Comparison of ENCODE assay signal across 10 mouse cellular contexts in genomic region chr5:112427283-112427682, GRCm38 (mm10). TPM values are rescaled to one million over a fixed set of nuclear protein-coding genes. Genes with fewer than 3 reads are reported as not detected.
DNase-seq lines count a peak whose midpoint lies in the region; ATAC-seq and TF ChIP-seq lines count a peak whose summit lies in the region.
"Had no signal": no experiment of that assay in that cellular context is flagged by ENCODE, and none has a peak within 500 bp of the region (broad histone marks: within the 10 kb centered on the region; RNA-seq: fewer than 3 reads in every experiment).

No protein-coding gene starts in this region.

- H3K4me3 ChIP-seq in forebrain, embryonic 10.5 days: no peak overlapping the region
- H3K4me3 ChIP-seq in forebrain, embryonic 16.5 days (replicated peaks; ENCODE audit: low read length): no peak overlapping the region
- H3K4me3 ChIP-seq in forebrain, embryonic 12.5 days (replicated peaks): no peak overlapping the region
- H3K4me3 ChIP-seq in layer of hippocampus, adult 2 months: no peak overlapping the region

- no peaks in the 10 kb centered on the region for H3K9me3 ChIP-seq in forebrain, embryonic 10.5 days
- H3K9me3 ChIP-seq in forebrain, embryonic 16.5 days (ENCODE audit: control insufficient read depth, low read length): no peaks in the 10 kb centered on the region
- H3K9me3 ChIP-seq in forebrain, embryonic 12.5 days: no peaks in the 10 kb centered on the region

- DNase-seq in forebrain, embryonic 10.5 days (ENCODE audit: extremely low spot score, low spot score): peak; percentile 69
- DNase-seq in CD8-positive naive resting alpha-beta T cell, adult 2 months (ENCODE audit: low read depth in 2 of 2, low spot score in 2 of 2): peak; percentile 25 to 51
- peak; percentile 70 for DNase-seq in brain, embryonic 14.5 days (ENCODE audit: low read depth)
- DNase-seq in layer of hippocampus, adult 2 months (ENCODE audit: low spot score in 2 of 2): peak; percentile 56 to 81
- DNase-seq in spleen, adult 12 weeks (ENCODE audit: low spot score): peak; percentile 25

- ATAC-seq in forebrain, embryonic 16.5 days: no peak
- ATAC-seq in forebrain, embryonic 12.5 days (ENCODE audit: low FRiP score): peak; percentile 40; the same call in 1 of the 2 replicates
- ATAC-seq in megakaryocyte, adult 5-6 weeks (ENCODE audit: poor library complexity, severe bottlenecking): 0 out of 2 replicates have a peak, but pooled peaks have one; percentile 49

- H3K4me1 ChIP-seq in forebrain, embryonic 10.5 days: peaks cover 26% of the 10 kb centered on the region
- peaks cover 6% of the 10 kb centered on the region; the same call in 1 of the 2 replicates for H3K4me1 ChIP-seq in forebrain, embryonic 16.5 days (replicated peaks; ENCODE audit: control insufficient read depth, insufficient read depth, low read length)
- H3K4me1 ChIP-seq in forebrain, embryonic 12.5 days: peaks cover 13% of the 10 kb centered on the region

- H3K27me3 ChIP-seq in forebrain, embryonic 10.5 days (ENCODE audit: poor library complexity, severe bottlenecking): peaks cover 79% of the 10 kb centered on the region
- H3K27me3 ChIP-seq in forebrain, embryonic 16.5 days (replicated peaks; ENCODE audit: control insufficient read depth, insufficient read depth, low read length): no peaks in the 10 kb centered on the region
- H3K27me3 ChIP-seq in forebrain, embryonic 12.5 days: peaks cover 48% of the 10 kb centered on the region

- TF ChIP-seq POLR2A in brain, embryonic 14.5 days (IDR thresholded peaks at IDR 0.05; ENCODE audit: borderline replicate concordance, extremely low read depth, insufficient read depth, insufficient read length, poor library complexity, severe bottlenecking): no peak

- no peak overlapping the region for H3K4me2 ChIP-seq in forebrain, embryonic 16.5 days (ENCODE audit: low read length)
- no peak overlapping the region for H3K4me2 ChIP-seq in forebrain, embryonic 12.5 days

- no peak overlapping the region for H3K9ac ChIP-seq in forebrain, embryonic 16.5 days (replicated peaks; ENCODE audit: low read depth, low read length)
- no peak overlapping the region for H3K9ac ChIP-seq in forebrain, embryonic 12.5 days

- H3K36me3 ChIP-seq in forebrain, embryonic 10.5 days (replicated peaks): no peaks in the 10 kb centered on the region
- H3K36me3 ChIP-seq in forebrain, embryonic 16.5 days (ENCODE audit: control insufficient read depth, insufficient read depth): no peaks in the 10 kb centered on the region
- no peaks in the 10 kb centered on the region for H3K36me3 ChIP-seq in forebrain, embryonic 12.5 days (replicated peaks)

- TF ChIP-seq CTCF in brain, embryonic 14.5 days (IDR thresholded peaks at IDR 0.05; ENCODE audit: borderline replicate concordance, extremely low read depth, insufficient read depth, insufficient read length): peak; percentile 83
- peak; percentile 96 for TF ChIP-seq CTCF in layer of hippocampus, adult 2 months (conservative IDR thresholded peaks at IDR 0.05)

- no peak overlapping the region for H3K27ac ChIP-seq in forebrain, embryonic 10.5 days
- no peak overlapping the region for H3K27ac ChIP-seq in forebrain, embryonic 16.5 days (ENCODE audit: low read length)
- H3K27ac ChIP-seq in forebrain, embryonic 12.5 days: no peak overlapping the region
- no peak overlapping the region for H3K27ac ChIP-seq in layer of hippocampus, adult 2 months

- WGBS in forebrain, embryonic 10.5 days: 52% methylated on average over 2 of the region's 2 CpGs
- WGBS in forebrain, embryonic 16.5 days: 34% methylated on average over 2 of the region's 2 CpGs
- WGBS in forebrain, embryonic 12.5 days: 43% methylated on average over 2 of the region's 2 CpGs

RNA-seq across cellular contexts. Expression of gene Gm6588, which starts 21.9 kb away (rescaled TPM):
- polyA plus RNA-seq in forebrain, embryonic 10.5 days (2016; fragmentation: Nextera tagmentation; extraction: Ambion mirVana): 0.06 TPM in 1 of 2 replicates, not detected in the other
- 0.43 and 1.3 TPM in 2 replicates for polyA plus RNA-seq in forebrain, embryonic 16.5 days (2015; fragmentation: Nextera tagmentation; extraction: Ambion mirVana)
- not detected in 2 replicates for polyA plus RNA-seq in brain, embryonic 14.5 days (2012; rRNA removed)
- polyA plus RNA-seq in forebrain, embryonic 12.5 days (2016; fragmentation: Nextera tagmentation; extraction: Ambion mirVana): 0.57 and 0.65 TPM in 2 replicates
- total RNA-seq in layer of hippocampus, adult 2 months (2021): not detected
- total RNA-seq in megakaryocyte, adult 5-6 weeks (2015): not detected in 2 replicates
- not detected in 2 replicates for total RNA-seq in megakaryocyte, adult 5-6 weeks (2017)
- total RNA-seq: layer of hippocampus, adult 18-20 months had no signal
- polyA plus RNA-seq: stomach, embryonic 14.5 days had no signal

RNA-seq across cellular contexts. Expression of gene Asphd2, which starts 32.6 kb away (rescaled TPM):
- 11.9 and 15.0 TPM in 2 replicates for polyA plus RNA-seq in forebrain, embryonic 10.5 days (2016; fragmentation: Nextera tagmentation; extraction: Ambion mirVana)
- polyA plus RNA-seq in forebrain, embryonic 16.5 days (2015; fragmentation: Nextera tagmentation; extraction: Ambion mirVana): 41.1 and 43.8 TPM in 2 replicates
- 120 and 140 TPM in 2 replicates for polyA plus RNA-seq in brain, embryonic 14.5 days (2012; rRNA removed)
- 38.6 and 57.3 TPM in 2 replicates for polyA plus RNA-seq in forebrain, embryonic 12.5 days (2016; fragmentation: Nextera tagmentation; extraction: Ambion mirVana)
- 100 to 1,000 TPM; 223 to 224 TPM for total RNA-seq in layer of hippocampus, adult 2 months (2021)
- total RNA-seq in megakaryocyte, adult 5-6 weeks (2015): not detected in 2 replicates
- not detected in 2 replicates for total RNA-seq in megakaryocyte, adult 5-6 weeks (2017)
